Mouse (Mus musculus) cerebellum, adult 2 months (tissue): ENCODE measurements around the gene Pros1.

Experiments used
- CTCF ChIP-seq: fragments of 200-500 bp; IDR thresholded peaks from 2 replicates; pipeline ENCODE4 v1.5.1; 2011; ENCODE audit warnings: low read depth, mild to moderate bottlenecking, control low read depth, low read length, moderate library complexity, borderline replicate concordance; ENCODE audit not compliant: insufficient read depth
- POLR2A ChIP-seq: fragments of 200-500 bp; IDR thresholded peaks from 2 replicates; pipeline ENCODE4 v1.6.1; 2011; ENCODE audit warnings: low read length, control low read depth, borderline replicate concordance; ENCODE audit not compliant: insufficient read depth

GRCm38 (mm10) chr16:62860140-62860539, 6.0 kb downstream of the Pros1 start:
- TF ChIP-seq CTCF, result no peak
- TF ChIP-seq POLR2A, result no peak
